Mouse (Mus musculus): ENCODE data around the gene Tm4sf4. TPM values are rescaled to one million over a fixed set of nuclear protein-coding genes. Genes with fewer than 3 reads are reported as not detected.

Tm4sf4 gene
- polyA plus RNA-seq (2015; fragmentation: Nextera tagmentation; extraction: Ambion mirVana), result 44.0 and 44.9 TPM in 2 replicates

- ATAC-seq, result peak; percentile 87
- Histone ChIP-seq H3K9ac (no peak within 1 kb of the TSS), H3K4me2 (replicated peaks) (peak within 1 kb of the TSS; percentile 48), H3K36me3 (no peaks in the 10 kb centered on the region), H3K4me3 (replicated peaks) (0 out of 2 replicates have a peak within 1 kb of the TSS, but pooled peaks have one; percentile 14), H3K4me1 (replicated peaks) (no peaks in the 10 kb centered on the region; the same call in 1 of the 2 replicates), H3K27me3 (replicated peaks) (no peaks in the 10 kb centered on the region), H3K27ac (peak within 1 kb of the TSS; percentile 67), H3K9me3 (no peaks in the 10 kb centered on the region)
- WGBS, result 46% methylated on average over 10 of the region's 10 CpGs
Observed at GRCm38 (mm10) chr3:57425089-57425730, at the start of gene Tm4sf4. Gene Tm4sf4 (plus strand): TSS chr3:57425314.

DNA sequence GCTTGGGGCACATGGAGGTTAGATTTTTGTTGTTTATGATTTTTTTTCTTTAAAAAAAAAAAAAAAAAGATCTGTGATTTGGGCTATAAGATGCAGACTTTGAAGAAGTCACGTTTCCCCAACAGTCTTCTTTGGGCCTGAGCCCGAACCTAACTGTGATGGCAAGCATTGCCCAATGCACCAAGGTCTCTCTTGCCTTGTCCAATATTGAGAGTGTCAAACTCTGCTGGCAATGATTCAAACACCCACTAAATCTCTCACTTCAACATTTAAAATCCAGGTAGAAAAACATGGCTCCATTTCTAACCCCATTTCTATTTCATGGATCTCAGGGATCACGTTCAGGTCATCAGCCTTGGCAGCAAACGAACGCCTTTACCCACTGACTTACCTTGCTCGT, 38.7 kb upstream of the Tm4sf4 start:
- H3K4me2 ChIP-seq (replicated peaks), result no peak overlapping the region
- no peak for ATAC-seq
- no peaks in the 10 kb centered on the region for H3K4me1 ChIP-seq (replicated peaks)
- H3K4me3 ChIP-seq (replicated peaks), result no peak overlapping the region
- H3K27me3 ChIP-seq (replicated peaks), result no peaks in the 10 kb centered on the region
- no peaks in the 10 kb centered on the region for H3K36me3 ChIP-seq
- H3K9ac ChIP-seq, result no peak overlapping the region
- H3K9me3 ChIP-seq, result no peaks in the 10 kb centered on the region
- WGBS, result 87% methylated on average over 6 of the region's 6 CpGs
- H3K27ac ChIP-seq, result no peak overlapping the region

GRCm38 (mm10) chr3:57386895-57387294, 38.2 kb upstream of the Tm4sf4 start:
- Histone ChIP-seq H3K9ac (no peak overlapping the region), H3K4me3 (replicated peaks) (no peak overlapping the region), H3K4me1 (replicated peaks) (no peaks in the 10 kb centered on the region), H3K27ac (no peak overlapping the region), H3K27me3 (replicated peaks) (no peaks in the 10 kb centered on the region), H3K36me3 (no peaks in the 10 kb centered on the region), H3K9me3 (no peaks in the 10 kb centered on the region), H3K4me2 (replicated peaks) (no peak overlapping the region)
- WGBS, result 69% methylated on average over 2 of the region's 2 CpGs
- ATAC-seq, result no peak

DNA sequence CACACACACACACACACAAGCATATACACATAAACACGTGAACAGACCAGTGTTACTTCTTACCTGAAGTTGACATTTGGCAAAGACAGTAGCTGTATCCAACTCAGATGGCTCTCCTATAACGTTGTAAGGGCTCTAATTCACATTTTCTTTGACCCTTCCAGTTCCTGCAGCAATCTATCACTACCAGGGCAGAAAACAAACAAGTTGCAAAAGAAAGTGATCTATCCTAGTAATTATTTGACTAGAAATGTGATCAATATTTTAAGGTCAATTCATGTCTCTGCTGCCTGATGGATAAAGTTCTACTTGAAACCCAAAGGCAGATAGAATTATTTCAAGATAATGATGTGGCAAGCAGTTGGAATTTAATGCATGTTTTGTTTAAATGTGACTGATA, 37.5 kb upstream of the Tm4sf4 start:
- H3K9me3 ChIP-seq, result no peaks in the 10 kb centered on the region
- no peak overlapping the region for H3K9ac ChIP-seq
- no peaks in the 10 kb centered on the region for H3K27me3 ChIP-seq (replicated peaks)
- no peak for ATAC-seq
- WGBS, result 65% methylated on average over 2 of the region's 2 CpGs
- H3K4me3 ChIP-seq (replicated peaks), result no peak overlapping the region
- no peak overlapping the region for H3K27ac ChIP-seq
- no peaks in the 10 kb centered on the region for H3K36me3 ChIP-seq
- no peaks in the 10 kb centered on the region for H3K4me1 ChIP-seq (replicated peaks)
- no peak overlapping the region for H3K4me2 ChIP-seq (replicated peaks)

DNA sequence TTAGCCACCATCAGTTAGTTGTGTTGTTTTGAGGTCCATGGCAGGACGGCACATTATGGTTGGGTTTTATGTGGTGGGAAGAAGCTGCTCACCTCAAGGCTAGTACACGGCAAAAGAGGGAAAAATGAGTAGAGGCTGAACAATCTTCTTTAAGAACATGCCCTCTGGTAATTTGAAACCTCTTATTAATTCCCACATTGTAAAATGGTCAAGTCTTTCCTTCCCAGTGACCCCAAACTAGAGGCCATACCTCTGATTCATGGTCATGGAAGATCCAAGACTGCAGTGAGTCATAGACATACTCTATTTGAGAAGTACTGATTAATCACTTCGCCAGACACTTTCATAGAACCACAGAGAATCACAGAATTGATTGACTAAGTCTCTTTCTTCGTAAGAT, 13.6 kb upstream of the Tm4sf4 start:
- Histone ChIP-seq H3K4me3 (replicated peaks) (no peak overlapping the region), H3K36me3 (no peaks in the 10 kb centered on the region), H3K4me2 (replicated peaks) (no peak overlapping the region), H3K4me1 (replicated peaks) (no peaks in the 10 kb centered on the region), H3K9ac (no peak overlapping the region), H3K27ac (no peak overlapping the region), H3K27me3 (replicated peaks) (no peaks in the 10 kb centered on the region), H3K9me3 (no peaks in the 10 kb centered on the region)
- WGBS, result 88% methylated on average over 4 of the region's 4 CpGs
- ATAC-seq, result no peak

- 65% methylated on average over 2 of the region's 2 CpGs for WGBS
- Histone ChIP-seq H3K9ac (no peak overlapping the region), H3K27me3 (replicated peaks) (no peaks in the 10 kb centered on the region), H3K4me2 (replicated peaks) (no peak overlapping the region), H3K27ac (no peak overlapping the region), H3K4me3 (replicated peaks) (no peak overlapping the region), H3K9me3 (no peaks in the 10 kb centered on the region), H3K4me1 (replicated peaks) (no peaks in the 10 kb centered on the region; the same call in 1 of the 2 replicates), H3K36me3 (no peaks in the 10 kb centered on the region)
- ATAC-seq, result no peak
Observed at GRCm38 (mm10) chr3:57420233-57420632, 4.9 kb upstream of the Tm4sf4 start.

- 91% methylated on average over 1 of the region's 1 CpGs for WGBS
- Histone ChIP-seq H3K9ac (no peak overlapping the region), H3K27me3 (replicated peaks) (no peaks in the 10 kb centered on the region), H3K27ac (no peak overlapping the region), H3K4me1 (replicated peaks) (no peaks in the 10 kb centered on the region; the same call in 1 of the 2 replicates), H3K4me2 (replicated peaks) (no peak overlapping the region), H3K36me3 (no peaks in the 10 kb centered on the region), H3K4me3 (replicated peaks) (no peak overlapping the region), H3K9me3 (no peaks in the 10 kb centered on the region)
- no peak for ATAC-seq
Observed at GRCm38 (mm10) chr3:57420660-57421059, 4.5 kb upstream of the Tm4sf4 start.

GRCm38 (mm10) chr3:57426351-57426750, 1.2 kb downstream of the Tm4sf4 start:
- no peak overlapping the region for H3K9ac ChIP-seq
- H3K4me2 ChIP-seq (replicated peaks), result peak overlapping the region; percentile 24

DNA sequence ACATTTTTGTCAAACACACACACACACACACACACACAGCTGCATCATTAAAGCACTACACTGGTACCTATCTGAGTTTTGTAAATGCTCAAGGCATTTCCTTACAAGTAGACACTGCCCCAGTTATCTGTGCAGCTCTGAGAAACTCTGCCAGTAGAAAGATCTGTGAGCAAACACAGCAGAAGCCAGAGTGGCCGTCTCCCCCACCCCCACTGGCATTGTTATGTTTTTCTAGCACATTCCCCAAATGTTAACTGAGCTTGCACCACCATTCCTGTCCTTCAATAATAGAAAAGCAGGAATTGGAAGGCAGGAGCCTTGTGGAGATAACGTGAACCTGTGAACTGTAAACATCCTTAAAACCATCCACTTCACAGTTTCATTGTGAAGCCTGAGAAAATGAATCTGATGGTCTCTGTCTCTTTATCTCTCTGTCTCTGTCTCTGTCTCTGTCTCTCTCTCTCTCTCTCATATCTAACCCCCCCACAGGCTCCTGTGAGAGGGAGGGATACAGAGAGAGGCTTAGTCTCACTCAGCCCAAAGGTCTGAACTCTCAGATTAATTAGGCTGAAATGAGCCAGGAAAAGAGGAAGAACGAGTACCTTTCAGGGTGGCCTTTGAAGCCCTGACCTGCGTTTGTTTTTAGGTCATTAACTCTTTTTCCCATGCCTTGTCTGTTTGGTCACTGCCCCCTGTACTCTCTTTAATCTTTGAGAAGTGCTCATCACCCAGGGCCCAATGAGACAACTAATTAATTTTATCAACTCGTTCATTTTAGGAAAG, 3.8 kb downstream of the Tm4sf4 start:
- WGBS, result 16% methylated on average over 5 of the region's 5 CpGs
- ATAC-seq, result no peak
- Histone ChIP-seq H3K9me3 (no peaks in the 10 kb centered on the region), H3K4me3 (replicated peaks) (no peak overlapping the region), H3K4me1 (replicated peaks) (no peaks in the 10 kb centered on the region; the same call in 1 of the 2 replicates), H3K27me3 (replicated peaks) (no peaks in the 10 kb centered on the region), H3K4me2 (replicated peaks) (no peak overlapping the region), H3K36me3 (no peaks in the 10 kb centered on the region), H3K27ac (no peak overlapping the region), H3K9ac (no peak overlapping the region)

More at GRCm38 (mm10) chr3:57426351-57426750, 1.2 kb downstream of the Tm4sf4 start:
- no peak overlapping the region for H3K4me3 ChIP-seq (replicated peaks)
- H3K27me3 ChIP-seq (replicated peaks), result no peaks in the 10 kb centered on the region
- 75% methylated on average over 11 of the region's 11 CpGs for WGBS
- ATAC-seq, result no peak
- H3K4me1 ChIP-seq (replicated peaks), result no peaks in the 10 kb centered on the region; the same call in 1 of the 2 replicates
- no peaks in the 10 kb centered on the region for H3K36me3 ChIP-seq
- no peak overlapping the region for H3K27ac ChIP-seq
- H3K9me3 ChIP-seq, result no peaks in the 10 kb centered on the region

DNA sequence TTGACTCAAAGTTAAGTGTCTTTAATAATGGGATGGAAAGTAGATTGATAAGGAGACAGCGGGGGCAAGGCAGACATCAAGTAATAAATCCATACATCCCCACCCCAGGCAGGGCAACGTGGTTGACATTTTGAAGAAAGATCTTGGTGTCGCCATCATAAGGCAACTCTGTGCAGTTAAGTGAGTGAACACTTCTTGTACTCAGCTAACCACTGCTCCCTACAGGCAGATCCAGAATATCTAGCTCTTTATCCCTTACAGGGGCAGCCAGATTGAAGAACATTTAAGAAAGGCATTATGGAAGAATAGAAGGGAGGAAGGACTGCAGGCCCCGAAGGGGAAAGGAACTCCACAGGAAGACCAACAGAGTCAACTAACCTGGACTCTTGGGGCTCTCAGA, 4.4 kb downstream of the Tm4sf4 start:
- Histone ChIP-seq H3K36me3 (no peaks in the 10 kb centered on the region), H3K9me3 (no peaks in the 10 kb centered on the region), H3K9ac (no peak overlapping the region), H3K27ac (no peak overlapping the region), H3K4me1 (replicated peaks) (no peaks in the 10 kb centered on the region), H3K27me3 (replicated peaks) (no peaks in the 10 kb centered on the region), H3K4me2 (replicated peaks) (no peak overlapping the region), H3K4me3 (replicated peaks) (no peak overlapping the region)
- no peak for ATAC-seq
- WGBS, result 66% methylated on average over 4 of the region's 4 CpGs

DNA sequence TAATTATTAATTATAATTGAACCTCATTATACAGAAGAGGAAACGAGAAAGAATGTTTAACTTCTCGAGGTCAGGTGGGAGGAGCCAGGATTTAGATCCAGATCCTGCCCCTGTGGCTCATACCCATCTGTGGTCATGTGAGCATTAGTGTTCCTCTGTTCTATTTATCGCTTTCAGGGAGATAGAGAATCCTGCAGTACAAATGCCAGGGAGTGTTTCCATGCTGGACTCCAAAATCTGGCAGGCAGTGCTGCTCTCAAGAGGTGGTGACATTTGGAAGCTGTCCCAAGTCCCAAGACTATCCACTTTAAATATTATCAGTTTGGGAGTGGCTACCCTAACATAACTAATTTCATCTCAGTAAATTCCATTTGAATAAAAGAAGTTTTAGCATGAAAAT, 6.6 kb downstream of the Tm4sf4 start:
- no peak overlapping the region for H3K4me3 ChIP-seq (replicated peaks)
- H3K36me3 ChIP-seq, result no peaks in the 10 kb centered on the region
- no peaks in the 10 kb centered on the region for H3K27me3 ChIP-seq (replicated peaks)
- H3K9ac ChIP-seq, result no peak overlapping the region
- no peak overlapping the region for H3K27ac ChIP-seq
- no peak overlapping the region for H3K4me2 ChIP-seq (replicated peaks)
- ATAC-seq, result no peak
- WGBS, result 57% methylated on average over 3 of the region's 3 CpGs
- H3K4me1 ChIP-seq (replicated peaks), result no peaks in the 10 kb centered on the region
- H3K9me3 ChIP-seq, result no peaks in the 10 kb centered on the region

DNA sequence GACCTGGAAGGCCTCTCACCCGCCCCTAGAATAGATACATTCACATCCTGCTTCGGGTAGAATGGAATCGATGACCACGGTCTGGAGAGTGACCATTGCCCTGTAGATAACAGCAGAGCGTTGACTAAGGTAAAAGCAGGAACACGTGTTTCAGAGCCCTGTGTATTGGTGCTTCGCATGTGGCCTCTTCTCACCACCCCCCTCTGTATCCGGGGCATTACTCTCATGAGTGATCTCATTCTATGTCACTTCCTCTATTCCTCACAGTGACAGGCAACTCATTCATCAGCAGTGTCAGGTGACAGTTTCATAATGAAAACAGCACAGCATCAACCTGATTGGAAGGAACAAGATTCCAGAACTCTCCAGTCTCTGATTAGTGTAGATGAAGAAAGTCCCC, 10.2 kb downstream of the Tm4sf4 start:
- 74% methylated on average over 8 of the region's 8 CpGs for WGBS
- no peaks in the 10 kb centered on the region for H3K27me3 ChIP-seq (replicated peaks)
- H3K9ac ChIP-seq, result no peak overlapping the region
- no peak overlapping the region for H3K27ac ChIP-seq
- no peaks in the 10 kb centered on the region for H3K9me3 ChIP-seq
- no peaks in the 10 kb centered on the region for H3K4me1 ChIP-seq (replicated peaks)
- no peaks in the 10 kb centered on the region for H3K36me3 ChIP-seq
- ATAC-seq, result peak; percentile 53; the same call in 1 of the 2 replicates
- H3K4me3 ChIP-seq (replicated peaks), result no peak overlapping the region
- H3K4me2 ChIP-seq (replicated peaks), result no peak overlapping the region

Data from intestine, embryonic 15.5 days (tissue).